Mouse (Mus musculus): Measurements from ENCODE around the gene Wnt10b.

Gene Wnt10b

GRCm38 (mm10) chr15:98733370-98733769 lies 44.6 kb downstream of the Wnt10b start:
- CTCF ChIA-PET = interaction anchor here in 1 of 4 experiments (1.2 kb wide), 1 partner anchor 14 kb away, joined by 3 read pairs; no protein-coding TSS in a partner anchor
- POLR2A ChIA-PET = interaction anchor here in 2 of 4 experiments (1.1 to 16.0 kb wide), 8 partner anchors 9 to 40 kb away, joined by 3 to 202 read pairs (median 5); partner anchors contain the start of gene Arf3 (in 1 of the 2)

- ChIA-PET CTCF (interaction anchor here in 3 of 4 experiments (0.5 to 1.7 kb wide), 9 partner anchors 10 to 201 kb away, joined by 3 to 7 read pairs (median 3); no protein-coding TSS in a partner anchor), POLR2A (interaction anchor here (0.6 to 16.0 kb wide), 14 partner anchors 8 to 107 kb away, joined by 3 to 202 read pairs (median 4); partner anchors contain the start of gene Rnd1 (in 1 of the 4))
Observed at GRCm38 (mm10) chr15:98732006-98732531, 45.9 kb downstream of the Wnt10b start.

- ChIA-PET CTCF (interaction anchor here in 3 of 4 experiments (0.5 to 1.7 kb wide), 6 partner anchors 8 to 77 kb away, joined by 3 to 7 read pairs (median 6); no protein-coding TSS in a partner anchor), POLR2A (interaction anchor here (0.6 to 16.0 kb wide), 22 partner anchors 8 to 1395 kb away, joined by 3 to 202 read pairs (median 4); partner anchors contain the start of genes Arf3 (in 1 of the 4), Ccdc65 (in 1 of the 4) and Ccnt1 (in 1 of the 4))
Observed at GRCm38 (mm10) chr15:98730790-98731189, 47.2 kb downstream of the Wnt10b start.

- POLR2A ChIA-PET = interaction anchor here in 3 of 4 experiments (0.6 to 16.0 kb wide), 13 partner anchors 7 to 1396 kb away, joined by 3 to 202 read pairs (median 4); partner anchors contain the start of genes Arf3 (in 1 of the 3), Ccdc65 (in 1 of the 3) and Rnd1 (in 1 of the 3)
- CTCF ChIA-PET = interaction anchor here in 2 of 4 experiments (0.6 to 1.0 kb wide), 3 partner anchors 9 to 61 kb away, joined by 3 to 7 read pairs (median 3); no protein-coding TSS in a partner anchor
Observed at GRCm38 (mm10) chr15:98729791-98730545, 48.0 kb downstream of the Wnt10b start.

GRCm38 (mm10) chr15:98728366-98728765 lies 49.6 kb downstream of the Wnt10b start:
- POLR2A ChIA-PET = interaction anchor here in 3 of 4 experiments (0.6 to 16.0 kb wide), 45 partner anchors 9 to 1161 kb away, joined by 3 to 202 read pairs (median 4); partner anchors contain the start of genes Arf3 (in 3 of the 3), Rnd1 (in 2 of the 3), 4930415O20Rik (in 1 of the 3) and Ccnt1 (in 1 of the 3)
- CTCF ChIA-PET = interaction anchor here in 3 of 4 experiments (0.6 to 4.0 kb wide), 16 partner anchors 9 to 221 kb away, joined by 3 to 32 read pairs (median 5); partner anchors contain the start of genes Ccdc65 (in 2 of the 3) and Arf3 (in 1 of the 3)

GRCm38 (mm10) chr15:98727443-98728321 lies 50.3 kb downstream of the Wnt10b start, which contains the start of gene Fkbp11:
TSS of gene Fkbp11 (minus strand) at chr15:98728198.
- ChIA-PET CTCF (interaction anchor here (0.5 to 4.0 kb wide), 25 partner anchors 10 to 1910 kb away, joined by 3 to 32 read pairs (median 4); partner anchors contain the start of genes Ccdc65 (in 3 of the 4) and Arf3 (in 1 of the 4)), POLR2A (interaction anchor here in 3 of 4 experiments (0.6 to 16.0 kb wide), 70 partner anchors 8 to 1344 kb away, joined by 3 to 202 read pairs (median 4); partner anchors contain the start of genes Arf3 (in 3 of the 3), Rnd1 (in 2 of the 3), 4930415O20Rik (in 1 of the 3) and Ccnt1 (in 1 of the 3))

GRCm38 (mm10) chr15:98726746-98727145 lies 51.2 kb downstream of the Wnt10b start:
- CTCF ChIA-PET = interaction anchor here (0.6 to 4.0 kb wide), 8 partner anchors 11 to 736 kb away, joined by 3 to 32 read pairs (median 4); partner anchors contain the start of gene Ccdc65 (in 2 of the 4)
- POLR2A ChIA-PET = interaction anchor here in 3 of 4 experiments (0.6 to 16.0 kb wide), 27 partner anchors 9 to 303 kb away, joined by 3 to 202 read pairs (median 5); partner anchors contain the start of genes Arf3 (in 3 of the 3), Rnd1 (in 2 of the 3), Ddx23 (in 1 of the 3) and Prkag1 (in 1 of the 3)

- POLR2A ChIA-PET = interaction anchor here in 2 of 4 experiments (0.7 to 16.0 kb wide), 9 partner anchors 12 to 65 kb away, joined by 3 to 202 read pairs (median 22); partner anchors contain the start of genes Arf3 (in 2 of the 2) and Rnd1 (in 1 of the 2)
- CTCF ChIA-PET = interaction anchor here in 2 of 4 experiments (0.5 to 4.0 kb wide), 5 partner anchors 12 to 86 kb away, joined by 3 to 32 read pairs (median 3); no protein-coding TSS in a partner anchor
Observed at GRCm38 (mm10) chr15:98726079-98726478, 51.9 kb downstream of the Wnt10b start.

- CTCF ChIA-PET = interaction anchor here (0.5 to 1.7 kb wide), 27 partner anchors 9 to 1689 kb away, joined by 3 to 11 read pairs (median 4); partner anchors contain the start of gene Ccdc65 (in 1 of the 4)
- POLR2A ChIA-PET = interaction anchor here in 3 of 4 experiments (0.6 to 4.1 kb wide), 32 partner anchors 8 to 1177 kb away, joined by 3 to 32 read pairs (median 4); partner anchors contain the start of genes Arf3 (in 3 of the 3), 4930415O20Rik (in 1 of the 3), Ccdc65 (in 1 of the 3) and Ccnt1 (in 1 of the 3)
Observed at GRCm38 (mm10) chr15:98724441-98724840, 53.5 kb downstream of the Wnt10b start.

- ChIA-PET POLR2A (interaction anchor here in 3 of 4 experiments (0.6 to 4.1 kb wide), 14 partner anchors 8 to 408 kb away, joined by 3 to 32 read pairs (median 6); partner anchors contain the start of gene Rnd1 (in 1 of the 3)), CTCF (interaction anchor here (0.6 to 2.0 kb wide), 8 partner anchors 9 to 961 kb away, joined by 3 to 5 read pairs (median 4); no protein-coding TSS in a partner anchor)
Observed at GRCm38 (mm10) chr15:98722854-98723253, 55.1 kb downstream of the Wnt10b start.

- POLR2A ChIA-PET = interaction anchor here in 3 of 4 experiments (0.6 to 4.1 kb wide), 17 partner anchors 8 to 407 kb away, joined by 3 to 32 read pairs (median 4); partner anchors contain the start of genes Arf3 (in 1 of the 3), Ccdc65 (in 1 of the 3) and Rnd1 (in 1 of the 3)
- CTCF ChIA-PET = interaction anchor here (0.6 to 2.0 kb wide), 11 partner anchors 8 to 961 kb away, joined by 3 to 6 read pairs (median 4); no protein-coding TSS in a partner anchor
Observed at GRCm38 (mm10) chr15:98722191-98722590, 55.8 kb downstream of the Wnt10b start.

All from embryonic stem cell, embryonic (primary cell).